Mouse (Mus musculus) gastrocnemius, postnatal 10 days (tissue): Measurements from ENCODE around the gene Mnd1. TPM values are rescaled to one million over a fixed set of nuclear protein-coding genes. Genes with fewer than 3 reads are reported as not detected.

Source experiments
- DNase-seq: peaks from one replicate; pipeline ENCODE4 v3.0.0; 2021; ENCODE audit warnings: mixed read lengths
- long read RNA-seq, 2 experiments: library from polyadenylated mRNA; stranded (forward); transcript quantifications; one replicate each; pipeline ENCODE4 v2.0.0; 2021
- total RNA-seq, 2 experiments: library from RNA; stranded (reverse); gene quantifications; 2 replicates each; pipeline ENCODE4 v1.2.3; 2021

Mnd1 gene
- total RNA-seq: 1 to 10 TPM; 8.1 to 8.5 TPM
- long read RNA-seq, experiment 1, partial matches to known transcripts: 0 of 1 reads
- long read RNA-seq, experiment 1, other reads (novel, unspliced or antisense): 0 of 1 reads
- long read RNA-seq, experiment 2, partial matches to known transcripts: 0 of 2 reads
- long read RNA-seq, experiment 2, other reads (novel, unspliced or antisense): 1 of 2 reads

DNA sequence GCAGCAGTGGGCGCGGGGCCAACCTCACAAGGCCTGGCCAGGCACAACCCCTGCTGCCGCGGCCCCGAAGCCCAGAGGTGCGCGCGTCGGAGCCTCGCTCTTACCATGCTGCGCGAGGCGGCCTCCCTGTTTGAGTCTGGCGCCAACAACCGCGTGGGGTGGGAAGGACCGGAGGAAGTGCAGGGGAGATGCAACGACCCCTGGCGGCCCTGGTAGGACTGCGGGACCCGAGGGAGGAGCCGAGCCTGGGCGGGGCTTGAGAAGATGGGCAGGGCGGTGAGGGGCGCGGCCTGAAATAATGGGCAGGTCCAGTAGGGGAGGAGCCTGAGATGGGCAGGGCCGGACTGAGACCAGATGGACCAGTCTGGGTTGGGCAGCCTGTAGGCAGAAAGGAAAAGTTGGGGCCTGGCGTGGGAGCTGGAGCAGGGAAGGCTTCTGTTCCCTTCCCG is at the start of gene Mnd1:
Gene Mnd1, minus strand, starts transcription at position 229 of the 449 bp plus-strand sequence.
- peak; percentile 99 for DNase-seq

DNA sequence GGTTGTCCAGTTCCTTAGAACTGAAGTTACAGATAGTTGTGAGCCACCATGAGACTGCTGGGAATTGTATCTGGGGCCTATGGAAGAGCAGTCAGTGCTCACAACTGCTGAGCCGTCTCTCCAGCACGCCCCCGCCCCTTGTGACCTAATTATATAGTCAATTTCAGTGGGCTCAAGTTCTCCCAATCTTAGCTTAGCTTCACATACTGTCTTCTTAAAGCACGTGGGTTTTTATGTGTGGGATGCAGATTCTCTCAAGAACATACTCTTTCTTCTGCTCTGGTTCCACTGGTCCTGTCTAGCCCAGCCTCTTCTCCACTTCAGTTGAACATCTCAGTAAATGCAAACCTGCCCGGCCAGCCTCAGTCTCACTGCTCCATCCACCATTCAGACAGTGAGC is 49.1 kb upstream of the Mnd1 start:
- DNase-seq: no peak

GRCm38 (mm10) chr3:84200559-84201420 is 45.2 kb upstream of the Mnd1 start:
- DNase-seq: peak; percentile 41

DNA sequence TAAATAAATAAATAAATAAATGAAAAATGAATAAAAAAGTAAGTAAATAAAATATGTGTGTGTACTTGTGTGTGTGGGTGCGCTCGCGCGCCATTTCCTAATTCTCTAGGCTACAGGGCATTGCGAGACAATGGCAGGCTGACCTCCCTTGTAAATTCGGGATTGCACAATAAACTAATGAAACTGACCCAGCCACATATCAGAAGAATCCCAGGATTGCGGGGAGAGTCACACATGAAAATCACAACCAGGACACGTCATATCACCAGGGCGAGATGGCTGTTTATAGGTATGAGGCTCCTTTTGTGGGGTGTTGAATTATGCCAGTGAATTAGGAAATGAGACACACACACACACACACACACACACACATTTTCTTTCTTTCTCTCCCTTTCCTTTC is 43.9 kb upstream of the Mnd1 start:
- no peak for DNase-seq

GRCm38 (mm10) chr3:84198229-84198628 is 42.6 kb upstream of the Mnd1 start:
- DNase-seq: no peak

DNA sequence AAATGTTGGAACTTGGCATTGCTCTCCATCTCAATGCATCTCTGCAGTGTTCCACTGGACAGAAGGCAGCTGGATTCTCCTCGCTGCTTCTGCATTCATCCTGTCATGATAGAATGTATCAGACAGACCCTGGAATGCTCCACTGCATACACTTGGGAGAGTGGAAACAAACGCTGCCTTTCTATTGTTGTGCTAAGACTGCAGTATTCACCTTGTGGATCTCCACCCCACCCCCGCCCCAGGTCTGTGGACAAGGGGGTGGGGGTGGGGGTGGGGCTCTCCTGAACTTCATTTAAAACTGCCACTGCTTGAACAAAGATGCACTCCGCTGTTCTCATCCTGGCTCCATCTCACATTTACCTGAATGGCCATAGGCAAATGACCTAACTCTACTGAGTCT is 38.3 kb upstream of the Mnd1 start:
- DNase-seq: no peak

DNA sequence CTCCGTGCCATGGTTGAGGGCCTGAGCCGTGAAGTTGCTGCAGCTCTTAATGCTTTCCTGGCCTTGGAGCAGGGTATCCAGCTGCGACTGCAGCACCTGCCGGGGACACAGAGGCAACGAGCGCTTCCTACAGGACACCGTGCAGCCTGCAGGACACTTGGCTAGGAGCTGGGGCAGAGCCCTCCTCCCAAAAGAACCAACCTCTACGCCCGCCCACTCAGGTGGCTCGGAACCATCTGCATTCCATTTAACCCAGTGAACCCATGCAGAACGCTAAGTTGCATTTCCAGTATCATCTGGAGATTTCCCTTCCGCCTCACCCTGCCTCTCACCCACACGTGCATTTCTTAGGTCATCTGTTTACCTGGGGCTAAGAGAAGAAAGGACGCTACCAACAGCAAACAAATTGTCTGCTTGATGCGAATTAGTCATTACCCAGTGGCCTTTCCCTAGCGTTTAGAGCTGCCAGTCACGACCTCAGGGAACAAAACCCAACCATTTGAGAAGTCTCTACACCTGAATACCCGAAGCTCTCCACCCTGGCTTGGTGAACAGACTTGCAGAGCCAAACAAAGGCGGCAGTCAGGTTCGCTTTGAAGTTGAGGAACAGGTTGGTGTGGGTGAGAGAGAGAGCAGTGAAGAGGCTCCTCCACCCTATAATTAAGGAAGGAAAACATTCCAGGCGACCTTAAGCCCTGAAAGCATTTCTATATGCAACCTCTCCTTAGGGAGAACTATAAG is 35.7 kb upstream of the Mnd1 start:
- DNase-seq: no peak

DNA sequence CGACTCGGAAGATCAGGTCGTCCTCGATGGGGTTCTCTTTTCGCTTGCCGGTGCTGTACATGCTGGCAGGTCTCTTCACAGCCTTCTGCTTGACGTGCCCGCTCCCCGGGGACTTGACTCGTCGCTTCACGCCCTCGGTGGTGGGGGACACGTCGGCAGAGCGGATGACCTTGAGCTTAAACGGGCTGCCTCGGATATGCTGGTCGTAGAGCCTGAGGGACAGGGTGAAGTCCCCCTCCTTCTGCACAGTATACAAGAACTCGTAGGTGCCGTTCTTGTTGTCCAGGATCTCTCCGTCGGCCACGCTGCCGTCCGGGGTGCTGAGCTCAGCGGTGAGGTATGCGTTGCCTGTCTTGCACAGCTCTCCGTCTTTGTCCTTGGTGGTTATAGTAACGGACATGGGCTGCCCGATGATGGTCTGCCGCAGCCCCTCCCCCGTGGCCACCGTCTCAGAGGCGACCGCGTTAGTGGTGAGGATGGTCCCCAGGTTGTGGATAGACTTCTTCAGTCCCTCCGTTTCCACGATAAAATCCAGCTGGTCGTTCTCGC is 35.0 kb upstream of the Mnd1 start:
- peak; percentile 20 for DNase-seq

- no peak for DNase-seq
Observed at GRCm38 (mm10) chr3:84189629-84190173, 34.1 kb upstream of the Mnd1 start.

DNA sequence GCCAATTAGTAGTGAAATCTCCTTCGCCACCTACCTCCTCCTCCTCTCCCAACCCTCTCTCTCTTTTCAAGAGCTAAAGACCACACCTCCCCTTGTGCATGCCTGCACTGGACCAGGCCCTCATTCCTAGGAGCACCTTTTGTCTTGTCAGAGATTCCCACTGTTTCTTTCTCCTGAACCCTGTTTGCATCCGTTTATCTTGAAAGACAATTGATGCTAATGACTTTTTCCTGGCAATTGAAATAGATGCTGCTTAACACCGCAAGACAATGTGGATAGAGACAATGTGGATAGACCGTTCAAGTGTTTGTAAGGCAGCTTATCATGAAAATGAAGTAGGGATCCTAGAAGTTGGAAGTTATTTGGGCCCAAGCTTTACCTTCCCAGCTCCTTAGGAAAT is 26.1 kb upstream of the Mnd1 start:
- DNase-seq: no peak

GRCm38 (mm10) chr3:84181102-84181501 is 25.5 kb upstream of the Mnd1 start:
- DNase-seq: no peak

DNA sequence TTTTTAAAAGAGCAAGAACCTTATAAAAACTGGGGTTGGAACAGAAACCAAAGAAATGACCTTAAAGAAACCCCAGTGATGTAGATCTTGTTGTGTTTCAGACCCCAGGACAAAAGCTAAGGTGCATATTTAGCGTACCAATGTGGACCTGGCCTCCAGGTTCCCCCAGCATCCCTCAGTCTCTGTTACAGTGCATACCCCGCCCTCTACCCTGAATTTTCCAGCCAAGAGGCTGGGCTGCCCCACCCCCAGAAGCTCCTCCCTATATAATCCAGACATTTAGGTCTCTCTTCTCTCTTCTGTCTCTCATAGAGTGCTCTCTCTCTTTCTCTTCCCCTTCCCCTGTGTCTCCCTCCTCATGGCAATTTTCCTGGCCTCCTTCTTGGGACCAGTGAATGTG is 24.7 kb upstream of the Mnd1 start:
- DNase-seq: no peak

DNA sequence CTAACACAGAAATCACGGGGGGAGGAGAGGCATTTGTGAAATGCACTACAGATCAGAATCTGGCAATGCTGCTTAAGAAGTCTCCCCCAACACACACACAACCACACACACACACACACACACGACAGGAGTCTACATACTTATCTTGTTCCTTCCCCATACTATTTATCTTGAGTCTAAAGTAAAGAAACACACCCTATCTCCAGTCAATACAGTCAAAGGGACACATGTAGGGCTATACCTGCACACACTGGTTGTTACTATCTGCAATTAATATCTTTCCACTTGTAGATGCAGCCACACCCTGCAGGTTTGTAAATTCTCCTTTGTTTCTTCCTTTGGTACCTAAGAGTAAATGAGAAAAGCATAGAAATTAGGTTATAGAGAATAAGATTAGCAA is 22.2 kb upstream of the Mnd1 start:
- no peak for DNase-seq

GRCm38 (mm10) chr3:84175337-84176315 is 20.0 kb upstream of the Mnd1 start:
- DNase-seq: peak; percentile 74

DNA sequence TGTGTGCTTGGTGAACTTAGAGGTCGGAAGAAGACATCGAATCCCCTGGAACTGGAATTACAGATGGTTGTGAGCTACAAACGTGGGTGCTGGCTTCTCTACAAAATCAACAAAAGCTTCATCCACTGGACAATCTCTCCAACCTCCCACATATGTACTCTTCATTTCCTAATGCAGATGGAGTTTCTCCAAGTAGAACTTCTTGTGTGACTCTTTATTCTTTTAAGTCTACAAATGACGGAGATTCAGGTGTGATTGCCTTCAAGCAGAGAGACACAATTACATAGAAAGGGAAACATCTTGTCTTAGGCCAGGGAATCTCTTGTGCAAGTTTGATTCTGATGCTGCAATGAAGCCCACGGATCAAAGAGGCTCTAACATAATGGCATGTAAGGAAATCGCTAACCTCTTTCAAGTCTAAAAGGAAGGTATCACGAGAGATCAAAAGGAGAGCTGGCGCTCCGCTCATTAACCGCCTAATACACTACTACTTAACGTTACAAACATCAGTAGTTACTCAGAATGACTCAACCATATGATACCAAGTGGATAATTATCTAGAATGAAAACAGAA is 18.1 kb upstream of the Mnd1 start, which contains the start of gene Gm6525:
Gene Gm6525, plus strand, starts transcription at position 524 of the 574 bp plus-strand sequence.
- DNase-seq: no peak

DNA sequence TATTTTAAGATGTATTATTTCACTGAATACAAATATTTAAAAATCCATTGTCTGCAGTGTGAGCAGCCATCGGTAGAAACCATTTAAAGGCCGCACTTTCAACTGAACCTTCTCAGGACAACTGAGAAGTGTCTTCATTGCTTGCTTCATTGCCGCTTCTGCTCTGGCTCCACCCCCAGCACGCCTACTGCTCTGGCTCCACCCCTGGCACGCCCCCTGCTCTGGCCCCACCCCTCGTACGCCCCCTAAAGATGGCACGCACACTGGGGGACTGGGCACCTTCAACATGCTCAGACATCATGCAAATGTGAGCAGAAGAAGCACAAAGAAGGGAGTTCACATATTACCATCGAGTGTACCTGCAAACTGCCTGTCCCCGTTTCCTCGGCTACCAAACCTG is 16.8 kb upstream of the Mnd1 start:
- no peak for DNase-seq

DNA sequence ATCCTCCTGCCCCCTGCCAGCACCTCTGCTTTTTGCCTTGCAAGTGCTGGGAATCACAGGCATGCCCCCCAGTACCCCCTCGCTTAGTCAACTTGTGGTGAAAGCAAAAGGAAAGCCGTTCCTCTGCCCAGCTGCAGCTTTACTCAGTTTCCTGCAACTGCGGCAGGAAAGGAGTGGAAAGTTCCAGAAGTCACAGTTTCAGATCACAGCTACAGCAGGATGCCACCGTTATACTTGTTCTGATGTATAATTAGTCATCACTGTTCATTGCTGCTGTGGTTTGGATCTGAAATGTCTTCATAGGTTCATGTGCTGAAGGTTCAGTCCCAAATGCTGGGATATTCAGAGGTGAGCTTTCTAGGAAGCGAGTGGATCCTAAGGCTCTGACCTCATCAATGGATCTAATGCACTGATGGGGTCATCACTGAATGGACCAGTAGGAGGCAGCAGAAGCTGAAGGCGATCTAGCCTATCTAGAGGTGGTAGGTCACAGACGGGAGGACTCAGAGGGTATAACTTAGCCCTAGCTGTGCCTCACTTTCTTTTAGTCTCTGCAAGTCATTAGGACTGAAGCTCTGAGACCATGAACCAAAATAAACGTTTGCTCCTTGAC is 13.9 kb upstream of the Mnd1 start:
- no peak for DNase-seq

- no peak for DNase-seq
Observed at GRCm38 (mm10) chr3:84168943-84169342, 13.4 kb upstream of the Mnd1 start.

DNA sequence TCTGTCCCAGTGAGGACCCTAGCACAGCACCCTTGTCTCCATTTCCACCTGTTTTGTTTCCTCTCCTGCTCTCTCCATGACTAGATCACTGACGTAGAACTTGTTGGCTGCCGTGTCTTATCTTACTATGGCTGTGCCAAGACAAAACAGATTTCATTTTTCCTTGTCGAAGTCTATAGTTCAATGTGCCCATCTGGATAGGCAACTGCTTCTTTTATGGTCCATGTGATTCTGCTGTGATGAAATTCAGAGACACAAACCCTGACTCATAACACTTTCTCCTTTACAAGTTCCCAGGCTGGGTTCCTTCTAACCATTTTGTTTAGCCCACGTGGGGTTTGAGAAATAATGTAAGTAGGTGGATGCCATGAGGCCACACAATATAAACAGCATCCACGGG is 10.5 kb upstream of the Mnd1 start:
- no peak for DNase-seq

DNA sequence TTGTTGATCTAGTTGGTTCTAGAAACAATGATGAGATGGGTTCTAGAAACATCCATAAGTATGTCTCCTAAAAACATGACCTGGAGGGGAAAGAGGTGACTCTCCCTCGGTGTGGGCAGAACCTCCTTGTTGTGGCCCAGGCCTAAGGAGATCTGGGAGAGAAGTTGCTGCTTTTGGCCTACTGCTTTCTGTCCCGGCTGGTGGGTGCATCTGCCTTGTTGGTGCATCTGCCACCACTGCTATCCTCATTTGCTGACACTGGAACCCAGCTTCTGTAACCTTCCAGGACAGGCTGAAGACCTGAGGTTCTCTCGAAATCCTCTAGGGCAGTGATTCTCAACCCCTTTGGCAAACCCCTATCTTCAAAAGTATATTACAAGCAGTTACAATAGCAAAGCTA is 9.8 kb upstream of the Mnd1 start:
- DNase-seq: no peak
